Mouse (Mus musculus) C2C12 (cell line): Measurements from ENCODE around the gene Morn1. TPM values are rescaled to one million over a fixed set of nuclear protein-coding genes. Genes with fewer than 3 reads are reported as not detected.

Source experiments
- H3K27me3 ChIP-seq: one replicate; pipeline ENCODE4 v1.6.1; 2011; ENCODE audit not compliant: control insufficient read depth, insufficient read depth, insufficient read length
- H3K36me3 ChIP-seq: one replicate; pipeline ENCODE4 v1.6.1; 2011; ENCODE audit not compliant: control insufficient read depth, insufficient read depth
- H3K4me3 ChIP-seq: one replicate; pipeline ENCODE4 v1.5.1; 2011; ENCODE audit warnings: mild to moderate bottlenecking, control low read depth; ENCODE audit not compliant: poor library complexity, insufficient read depth, severe bottlenecking
- H3K79me2 ChIP-seq: one replicate; pipeline ENCODE4 v1.6.1; 2011; ENCODE audit not compliant: control insufficient read depth, insufficient read depth
- H3K79me3 ChIP-seq: one replicate; pipeline ENCODE4 v1.6.1; 2011; ENCODE audit warnings: low read depth, control low read depth
- H3ac ChIP-seq: one replicate; pipeline ENCODE3; 2011; ENCODE audit warnings: low read depth; ENCODE audit not compliant: control insufficient read depth, insufficient read length
- CEBPB ChIP-seq: IDR thresholded peaks from one replicate; pipeline ENCODE4 v1.6.1; 2011; ENCODE audit warnings: low read depth, mild to moderate bottlenecking, control low read depth, moderate library complexity
- CTCF ChIP-seq: IDR thresholded peaks from one replicate; pipeline ENCODE4 v1.5.1; 2011; ENCODE audit not compliant: control insufficient read depth, insufficient read depth, insufficient read length
- FOSL1 ChIP-seq: IDR thresholded peaks from one replicate; pipeline ENCODE4 v1.8.0; 2011; ENCODE audit warnings: mild to moderate bottlenecking, low read length; ENCODE audit not compliant: poor library complexity, insufficient read depth, severe bottlenecking
- MAX ChIP-seq: IDR thresholded peaks from one replicate; pipeline ENCODE4 v1.6.1; 2011; ENCODE audit warnings: mild to moderate bottlenecking, control low read depth
- MYOD1 ChIP-seq: IDR thresholded peaks from one replicate; pipeline ENCODE4 v1.6.1; 2011; ENCODE audit warnings: low read depth; ENCODE audit not compliant: control insufficient read depth, insufficient read length
- MYOG ChIP-seq: IDR thresholded peaks from one replicate; pipeline ENCODE4 v1.6.1; 2011; ENCODE audit not compliant: control insufficient read depth, insufficient read length; ENCODE audit errors: extremely low read depth
- USF1 ChIP-seq: IDR thresholded peaks from one replicate; pipeline ENCODE4 v1.6.1; 2011; ENCODE audit warnings: low read depth, mild to moderate bottlenecking, control low read depth, moderate library complexity
- polyA plus RNA-seq: library from polyadenylated mRNA; unstranded; fragments of >200 nt; fragmentation: generic; extraction: Trizol; gene quantifications from one replicate; pipeline ENCODE4 v1.2.1, GENCODE M21; 2012; ENCODE audit warnings: missing spikeins

The Morn1 gene
- polyA plus RNA-seq, 1 experiment, result 1.2 TPM

DNA sequence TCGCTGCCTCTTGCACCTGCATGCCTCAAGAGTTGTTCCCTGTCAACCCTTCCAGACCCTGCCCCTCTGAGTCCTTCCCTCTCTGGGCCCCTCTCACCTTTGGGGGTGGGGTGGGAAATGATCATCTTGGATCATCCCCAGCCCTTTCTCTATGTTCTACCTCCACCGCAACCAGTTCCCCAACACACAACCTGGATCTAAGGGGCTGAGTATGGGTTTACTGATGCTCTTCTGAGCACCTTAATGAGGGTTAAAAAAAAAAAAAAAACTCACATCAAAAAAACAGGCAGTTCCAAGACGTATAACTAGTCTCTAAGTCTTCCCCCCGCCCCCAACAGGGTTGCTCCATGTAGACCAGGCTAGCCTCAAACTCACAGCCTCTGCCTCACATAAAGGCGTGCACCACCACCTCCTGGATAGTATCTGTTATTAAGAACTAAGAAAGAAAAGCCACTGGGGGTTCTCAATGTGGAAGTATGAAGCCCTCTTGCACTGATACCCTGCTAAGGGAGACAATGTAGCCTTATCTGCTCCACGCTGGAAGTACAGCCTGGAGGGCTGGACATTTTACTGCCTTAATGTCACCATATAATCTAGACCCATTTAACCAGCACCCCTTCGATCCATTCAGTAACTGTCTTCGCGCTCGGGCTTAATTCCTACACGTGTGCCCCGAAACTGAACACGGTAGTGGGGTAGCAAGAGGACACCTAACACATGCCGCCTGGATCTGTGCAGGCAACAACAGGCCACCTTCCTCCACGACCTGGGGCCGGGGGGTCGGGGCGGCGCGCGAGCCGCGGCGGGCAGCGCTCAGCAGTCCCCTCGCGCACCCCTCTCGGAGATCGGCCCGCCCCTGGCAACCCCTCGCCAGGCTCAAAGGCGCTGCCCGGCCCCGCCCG, 920 bp upstream of the Morn1 start:
- Histone ChIP-seq H3K27me3 (no peaks in the 10 kb centered on the region), H3ac (peak overlapping the region; percentile 95), H3K4me3 (peak overlapping the region; percentile 76), H3K36me3 (peaks cover 31% of the 10 kb centered on the region), H3K79me3 (peaks cover 45% of the 10 kb centered on the region), H3K79me2 (peaks cover 56% of the 10 kb centered on the region)
- no peak for TF ChIP-seq CTCF

DNA sequence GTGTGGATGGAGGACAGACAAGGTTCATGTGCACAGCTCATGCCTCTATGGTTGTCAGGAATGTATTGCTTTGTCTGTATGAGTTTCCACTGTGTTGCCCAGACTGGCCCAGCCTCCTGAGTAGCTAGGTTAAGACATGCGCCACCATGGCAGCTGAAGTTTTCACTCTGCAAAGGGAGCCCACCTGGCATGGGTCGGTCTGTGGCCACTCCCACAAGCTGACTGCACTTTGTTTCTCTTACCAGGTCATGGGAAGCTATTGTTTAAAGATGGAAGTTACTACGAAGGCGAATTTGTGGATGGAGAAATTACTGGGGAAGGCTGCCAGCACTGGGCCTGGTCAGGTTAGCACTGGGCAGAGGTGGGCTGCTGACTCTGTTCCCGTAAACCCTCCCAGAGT, 2.9 kb downstream of the Morn1 start:
- no peaks in the 10 kb centered on the region for H3K36me3 ChIP-seq
- H3ac ChIP-seq, result no peak overlapping the region
- peaks cover 15% of the 10 kb centered on the region for H3K79me3 ChIP-seq
- H3K27me3 ChIP-seq, result no peaks in the 10 kb centered on the region
- no peak overlapping the region for H3K4me3 ChIP-seq
- H3K79me2 ChIP-seq, result peaks cover 18% of the 10 kb centered on the region
- no peak for TF ChIP-seq USF1
- TF ChIP-seq CEBPB, result no peak
- TF ChIP-seq MAX, result no peak
- no peak for TF ChIP-seq FOSL1
- no peak for TF ChIP-seq MYOG
- TF ChIP-seq MYOD1, result no peak
- no peak for TF ChIP-seq CTCF

DNA sequence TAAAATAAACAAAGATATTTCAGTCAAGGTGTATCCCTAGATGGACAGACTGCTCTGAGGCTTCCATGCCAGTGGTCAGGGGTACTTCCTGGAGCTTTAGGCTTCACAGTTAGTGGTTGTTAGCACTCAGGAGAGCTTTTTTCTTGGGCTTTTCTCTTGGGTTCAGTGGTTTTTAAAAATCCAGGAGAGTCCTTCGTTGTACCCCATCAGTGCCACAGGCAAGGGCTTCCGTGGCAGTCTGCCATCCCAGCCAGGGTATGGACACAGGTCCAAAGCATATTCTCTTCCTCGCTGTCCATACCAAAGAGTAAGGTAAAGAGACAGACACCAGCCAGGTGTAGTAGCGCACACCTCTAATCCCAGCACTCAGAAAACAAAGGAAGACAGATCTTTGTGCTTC, 3.8 kb downstream of the Morn1 start:
- Histone ChIP-seq H3K4me3 (no peak overlapping the region), H3K36me3 (no peaks in the 10 kb centered on the region), H3ac (no peak overlapping the region), H3K79me3 (peaks cover 6% of the 10 kb centered on the region), H3K79me2 (peaks cover 9% of the 10 kb centered on the region), H3K27me3 (no peaks in the 10 kb centered on the region)
- TF ChIP-seq USF1 (no peak), FOSL1 (no peak), CTCF (no peak), CEBPB (no peak), MYOD1 (no peak), MAX (no peak), MYOG (no peak)

DNA sequence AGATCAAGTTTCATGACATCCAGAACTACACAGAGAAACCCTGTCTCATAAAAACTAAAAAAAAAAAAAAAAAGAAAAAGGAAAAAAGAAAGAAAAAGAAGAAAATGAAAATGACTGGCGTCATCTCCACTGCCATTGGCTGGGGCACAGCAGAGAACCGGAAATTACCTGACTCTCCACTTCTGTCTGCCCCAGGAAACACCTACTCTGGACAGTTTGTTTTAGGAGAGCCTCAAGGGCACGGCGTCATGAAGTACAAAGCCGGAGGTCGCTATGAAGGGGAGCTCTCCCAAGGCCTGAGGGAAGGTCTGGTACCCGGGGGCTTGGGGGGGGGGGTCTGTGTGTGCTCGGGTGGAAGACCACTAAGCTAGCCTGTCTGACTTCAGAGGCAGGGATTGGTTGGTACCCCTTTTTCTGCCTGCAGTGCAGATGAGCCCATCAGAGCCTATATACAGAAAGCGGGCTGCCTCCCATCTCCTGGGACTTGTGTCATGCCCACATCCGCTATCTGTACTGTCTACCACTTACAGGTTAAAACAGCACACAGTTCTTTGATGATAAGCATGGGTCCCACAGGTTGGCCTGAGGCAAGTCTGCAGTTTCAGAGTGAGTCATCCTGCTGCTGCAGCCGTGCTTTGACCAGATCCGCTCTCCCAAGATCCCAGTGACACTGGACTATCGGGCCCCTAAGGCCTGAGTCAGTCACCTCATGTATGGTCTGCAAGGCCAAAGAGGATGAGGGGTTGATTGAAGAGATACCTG, 4.5 kb downstream of the Morn1 start:
- Histone ChIP-seq H3K79me2 (peaks cover 2% of the 10 kb centered on the region), H3ac (no peak overlapping the region), H3K4me3 (no peak overlapping the region), H3K79me3 (no peaks in the 10 kb centered on the region), H3K36me3 (no peaks in the 10 kb centered on the region), H3K27me3 (no peaks in the 10 kb centered on the region)
- TF ChIP-seq CEBPB, result no peak
- TF ChIP-seq MYOD1, result no peak
- TF ChIP-seq CTCF, result no peak
- TF ChIP-seq USF1, result no peak
- no peak for TF ChIP-seq MAX

DNA sequence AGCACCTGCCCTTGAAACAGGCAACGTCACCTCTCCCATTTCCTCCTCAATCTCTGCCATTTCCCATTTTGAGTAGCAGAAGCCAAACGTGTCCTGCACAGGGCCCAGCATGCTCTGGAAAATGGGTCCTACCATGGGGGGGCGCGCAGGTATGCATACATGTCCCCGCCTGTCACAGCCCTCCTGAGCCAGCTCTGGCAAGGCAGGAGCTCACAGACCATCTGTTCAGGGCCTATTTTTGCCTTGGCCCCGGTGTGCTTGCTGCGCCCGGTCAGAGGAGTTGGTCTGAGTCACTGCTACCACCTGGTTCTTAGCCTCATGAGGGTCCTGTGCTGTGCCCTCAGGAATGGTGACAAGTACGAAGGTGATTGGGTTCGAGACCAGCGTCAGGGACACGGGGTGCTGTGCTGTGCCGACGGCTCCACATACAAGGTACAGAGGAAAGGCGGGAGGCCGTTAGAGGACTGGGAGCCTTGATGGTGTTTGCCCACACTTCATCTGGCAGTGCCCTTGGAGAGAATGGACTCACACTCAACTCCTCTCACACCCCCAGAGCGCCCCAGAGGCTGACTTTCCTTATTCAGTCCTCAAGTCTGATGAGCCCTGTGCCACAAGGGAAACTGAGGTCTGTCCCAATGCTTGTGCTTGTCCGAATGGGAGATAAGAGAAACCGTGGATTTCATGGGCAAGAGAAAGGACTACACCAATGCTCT, 6.5 kb downstream of the Morn1 start:
- no peaks in the 10 kb centered on the region for H3K79me3 ChIP-seq
- no peaks in the 10 kb centered on the region for H3K79me2 ChIP-seq
- no peaks in the 10 kb centered on the region for H3K36me3 ChIP-seq
- TF ChIP-seq MYOD1 (no peak), MYOG (no peak), FOSL1 (no peak)
- no peak overlapping the region for H3ac ChIP-seq
- no peaks in the 10 kb centered on the region for H3K27me3 ChIP-seq
- no peak overlapping the region for H3K4me3 ChIP-seq
